Mouse (Mus musculus) cerebellum, postnatal 14 days (tissue): ENCODE measurements around the gene Kcnh1.

Experiments
- DNase-seq, 2 experiments: peaks; one replicate each; pipeline ENCODE4 v3.0.0; 2021; ENCODE audit warnings: mixed read lengths in 2 of 2

The Kcnh1 gene

GRCm38 (mm10) chr1:192190508-192191321 lies at the start of gene Kcnh1:
Gene Kcnh1 (plus strand): TSS chr1:192190774.
- DNase-seq = peak; percentile 92 to 94

DNA sequence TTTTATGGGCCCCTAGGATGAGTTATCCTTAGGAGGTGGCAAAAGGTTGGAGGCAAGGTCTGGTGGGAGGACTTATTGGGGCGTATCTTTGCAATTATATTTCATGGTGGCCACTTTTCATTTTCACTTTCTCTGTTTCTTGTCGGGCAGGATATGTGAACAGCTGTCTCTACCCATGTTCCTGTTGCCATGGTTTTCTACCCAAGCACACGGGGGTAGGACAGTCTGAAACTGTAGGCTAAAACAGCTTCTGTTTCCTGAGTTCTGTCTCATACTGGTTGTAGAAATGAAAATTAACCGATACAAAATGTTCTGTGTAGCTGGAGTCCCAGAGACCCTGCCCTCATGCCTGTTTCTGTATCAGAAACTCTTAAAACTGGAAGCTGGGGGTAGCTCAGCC lies 39.4 kb upstream of the Kcnh1 start:
- no peak for DNase-seq

GRCm38 (mm10) chr1:192171477-192171876 lies 19.1 kb upstream of the Kcnh1 start:
- no peak for DNase-seq

DNA sequence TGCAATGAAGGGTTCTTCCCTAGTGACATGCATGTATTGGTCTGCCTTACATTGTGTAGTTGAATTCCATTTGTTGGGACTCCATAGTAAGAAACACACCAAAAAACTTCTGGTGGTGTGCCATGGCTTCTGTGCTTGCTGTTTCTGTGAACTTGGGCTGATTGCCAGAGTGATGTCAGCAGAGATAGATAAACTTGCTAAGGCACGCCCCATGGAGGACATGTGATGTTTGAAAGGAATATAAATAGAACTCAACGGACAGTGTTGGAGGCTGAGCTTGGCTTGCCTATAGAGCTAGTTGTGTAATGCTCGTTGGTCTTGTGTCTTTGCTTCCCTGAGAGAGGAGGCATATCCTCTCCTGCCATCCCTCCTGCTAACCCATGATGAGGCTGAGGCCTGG lies 10.7 kb upstream of the Kcnh1 start:
- DNase-seq = no peak

DNA sequence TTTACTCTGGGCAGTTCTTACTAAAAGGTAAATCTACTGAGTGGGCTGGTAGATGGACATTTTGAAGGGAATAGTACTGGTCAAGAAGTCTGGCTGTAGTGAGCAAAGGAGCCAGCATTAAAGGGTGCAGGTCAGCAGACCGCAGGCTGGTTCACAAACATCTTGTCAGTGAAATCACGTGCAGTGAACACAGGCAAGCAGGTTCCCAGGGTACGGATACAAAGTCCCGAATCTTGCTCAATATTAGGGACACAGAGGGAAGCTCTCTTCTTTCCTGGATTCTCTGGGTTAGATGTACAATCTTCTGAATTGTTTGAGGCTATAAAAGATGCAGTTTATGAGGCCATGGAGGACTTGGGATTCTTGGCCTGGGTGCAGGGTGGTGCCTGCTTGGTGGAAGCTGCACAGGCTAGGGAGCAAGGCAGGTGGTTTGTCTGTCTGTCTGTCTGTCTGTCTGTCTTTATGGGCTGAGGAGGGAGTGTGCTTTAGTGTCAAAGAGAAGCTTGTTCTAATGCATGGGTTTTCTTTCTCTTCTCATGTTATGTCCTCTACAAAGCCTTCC lies 8.8 kb upstream of the Kcnh1 start:
- no peak for DNase-seq

DNA sequence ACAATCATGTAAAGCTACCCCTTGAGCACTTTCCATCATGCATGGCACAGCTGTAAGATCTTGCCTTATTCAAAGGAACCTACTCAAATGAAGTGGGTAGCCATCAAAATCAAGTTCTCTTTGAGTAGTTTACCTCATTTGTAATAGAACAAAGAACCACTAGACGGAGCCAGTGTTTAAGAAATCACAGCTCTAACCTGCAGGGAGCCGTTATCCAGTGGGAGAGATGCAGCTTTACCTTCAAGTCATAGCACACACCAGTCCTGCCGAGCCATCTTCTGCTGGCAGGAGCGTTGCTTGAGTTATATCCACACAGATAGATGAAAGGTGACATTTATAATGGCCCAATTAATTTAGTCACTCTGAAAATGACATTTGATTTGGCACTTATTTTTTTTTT lies 1.5 kb upstream of the Kcnh1 start:
- DNase-seq = peak; percentile 78 to 85

GRCm38 (mm10) chr1:192189771-192190170 lies 803 bp upstream of the Kcnh1 start:
- peak; percentile 54 to 72 for DNase-seq

DNA sequence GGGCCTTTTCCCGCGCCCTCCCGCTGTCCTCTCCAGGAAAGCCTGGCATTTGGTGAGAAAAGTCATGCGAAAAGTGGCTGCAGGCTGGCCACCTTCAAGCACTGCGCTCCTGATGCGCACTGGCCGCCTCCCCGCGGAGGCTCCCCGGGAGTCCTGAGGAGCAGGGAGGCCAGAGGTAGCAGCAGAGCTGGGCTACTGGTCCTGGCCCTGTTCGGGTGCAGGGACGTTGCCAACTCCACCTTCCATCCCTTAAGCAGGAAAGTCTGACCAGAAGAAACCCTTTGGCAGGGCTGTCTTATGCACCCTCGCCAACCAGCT lies 707 bp downstream of the Kcnh1 start:
- peak; percentile 62 to 71 for DNase-seq

GRCm38 (mm10) chr1:192191859-192192258 lies 1.3 kb downstream of the Kcnh1 start:
- peak; percentile 24 to 49 for DNase-seq

DNA sequence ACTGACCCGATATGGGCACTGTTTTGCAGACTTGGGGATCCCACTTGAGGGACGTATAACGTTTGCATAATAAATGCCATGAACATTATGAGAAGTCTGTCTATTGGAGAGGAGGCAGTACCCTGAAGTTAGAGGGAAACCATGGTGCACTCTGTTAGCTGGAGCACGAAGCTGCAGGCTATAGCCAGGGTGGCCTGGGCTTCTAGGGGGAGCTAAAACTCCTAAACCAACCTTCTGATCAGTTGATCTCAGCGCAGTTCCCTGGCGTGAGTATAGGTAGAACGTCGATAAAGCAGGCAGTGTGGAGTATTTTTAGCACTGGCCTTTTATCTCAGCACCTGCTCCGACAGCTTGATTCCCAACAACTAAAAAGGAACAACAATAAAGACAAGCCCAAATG lies 2.1 kb downstream of the Kcnh1 start:
- peak in 1 of 2 experiments; percentile 48 for DNase-seq

GRCm38 (mm10) chr1:192193656-192194055 lies 3.1 kb downstream of the Kcnh1 start:
- DNase-seq = peak; percentile 55 to 57

- DNase-seq = no peak
Observed at GRCm38 (mm10) chr1:192197495-192197894, 6.9 kb downstream of the Kcnh1 start.

DNA sequence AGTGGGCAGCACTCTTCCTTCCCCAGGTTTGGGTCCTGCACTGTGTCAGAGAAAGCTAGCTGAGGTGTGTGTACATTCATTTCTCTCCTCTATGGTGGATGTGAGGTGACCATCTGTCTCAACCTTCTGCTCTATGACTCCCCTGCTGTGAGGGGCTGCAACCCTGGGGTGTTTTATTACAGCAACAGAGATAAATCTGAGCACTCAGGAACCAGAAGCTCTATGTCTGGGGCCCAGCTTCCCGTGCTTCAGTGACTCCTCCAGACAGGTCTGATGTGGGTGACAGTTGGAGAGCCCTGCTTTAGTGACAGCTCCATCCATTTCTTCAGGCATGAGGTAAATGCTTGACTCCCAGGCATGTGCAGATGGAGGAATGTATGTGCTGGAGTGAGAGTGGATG lies 12.4 kb downstream of the Kcnh1 start:
- DNase-seq = peak; percentile 65 to 79

DNA sequence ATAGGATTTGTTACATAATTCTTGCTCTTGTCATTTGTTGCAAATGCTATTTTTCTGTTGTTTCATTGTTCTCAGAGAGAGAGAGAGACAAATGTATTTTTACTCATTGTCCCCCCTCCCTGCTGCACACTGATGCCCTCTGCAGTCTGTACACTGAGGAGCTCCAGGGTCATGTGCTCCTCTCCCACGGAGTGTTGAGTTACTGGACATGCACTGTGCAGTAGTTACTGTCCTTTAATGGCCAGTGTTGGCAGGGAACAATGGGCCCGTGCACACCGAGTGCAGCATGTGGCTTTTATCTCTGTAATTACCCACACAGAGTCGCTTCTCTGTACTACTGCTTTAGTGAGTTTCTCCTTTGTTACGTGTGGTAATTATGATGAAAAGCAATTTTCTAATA lies 17.4 kb downstream of the Kcnh1 start:
- DNase-seq = no peak

GRCm38 (mm10) chr1:192212448-192212847 lies 21.9 kb downstream of the Kcnh1 start:
- DNase-seq = no peak

- no peak for DNase-seq
Observed at GRCm38 (mm10) chr1:192214666-192215065, 24.1 kb downstream of the Kcnh1 start.

DNA sequence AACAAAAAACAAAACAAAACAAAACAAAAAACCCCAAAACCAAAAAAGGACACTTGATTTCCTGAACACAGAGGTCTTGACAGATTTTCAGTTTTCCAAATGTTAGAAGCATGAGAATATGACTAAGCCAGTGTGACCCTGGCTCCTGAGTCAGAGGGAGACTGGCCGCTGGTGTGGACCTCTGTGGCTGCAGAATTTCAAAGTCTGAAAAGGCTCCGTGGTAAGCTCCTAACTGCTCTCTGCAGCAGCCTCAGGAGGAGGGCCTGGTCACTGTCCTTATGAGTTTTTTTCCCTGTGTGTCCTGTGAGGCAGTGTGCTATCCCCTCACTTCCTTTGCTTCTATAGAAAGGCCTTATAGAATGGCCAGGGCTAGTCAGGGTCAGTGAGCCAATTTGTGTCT lies 29.6 kb downstream of the Kcnh1 start:
- DNase-seq = no peak

DNA sequence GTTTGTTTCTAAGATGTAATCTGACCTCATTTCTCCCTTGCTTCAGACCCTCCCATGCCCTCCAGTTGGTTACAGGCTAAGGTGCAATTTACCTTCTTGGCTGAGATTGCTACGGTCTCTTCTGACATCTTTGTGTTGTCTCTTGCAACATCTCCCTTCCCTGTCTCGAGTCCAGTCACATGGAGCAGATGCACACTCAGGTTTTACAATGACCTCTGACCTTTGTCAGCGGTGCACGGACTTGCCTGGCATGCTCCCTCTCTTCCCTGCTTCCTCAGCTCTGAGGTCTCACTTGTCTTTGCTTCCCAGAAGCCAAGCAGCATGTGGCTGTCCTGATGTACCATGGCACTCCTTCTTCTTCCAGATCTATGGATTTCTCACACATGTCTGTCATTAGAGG lies 33.6 kb downstream of the Kcnh1 start:
- no peak for DNase-seq

DNA sequence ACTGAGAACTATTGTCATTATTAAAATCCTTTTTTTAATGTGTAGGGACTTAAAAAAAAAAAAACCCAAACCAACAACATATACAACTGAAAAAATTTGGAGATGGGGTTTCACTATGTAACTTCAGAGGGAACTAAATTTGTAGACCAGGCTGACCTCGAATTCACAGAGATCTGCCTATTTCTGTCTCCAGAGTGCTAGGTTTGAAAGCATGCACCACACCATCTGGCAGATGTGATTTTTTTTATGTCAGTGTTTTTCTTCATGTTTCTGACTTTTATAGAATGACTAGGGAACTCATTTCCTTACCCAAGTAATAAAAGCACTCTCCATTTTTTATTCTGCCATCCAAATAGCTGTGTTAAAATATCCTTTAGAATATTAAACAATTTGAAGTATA lies 42.1 kb downstream of the Kcnh1 start:
- no peak for DNase-seq

DNA sequence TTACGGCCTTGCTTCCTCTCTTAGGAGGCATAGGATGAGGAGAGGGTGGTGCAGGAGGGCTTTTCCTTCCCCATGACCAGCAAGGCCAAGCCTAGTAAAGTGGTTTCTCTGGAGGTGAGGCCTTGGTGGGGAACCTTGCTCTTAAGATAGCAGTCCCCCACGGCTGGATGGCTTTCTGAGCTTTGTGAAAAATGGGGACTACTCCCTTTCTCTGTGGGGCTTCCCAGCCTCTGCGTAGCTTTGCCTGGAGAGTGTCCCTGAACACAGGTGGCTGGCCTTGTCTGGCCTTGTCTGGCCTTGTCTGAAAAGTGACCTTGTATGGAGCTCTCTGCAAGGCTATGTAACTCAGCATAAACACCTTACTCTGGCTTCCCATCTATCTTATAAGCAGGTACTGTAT lies 56.3 kb downstream of the Kcnh1 start:
- DNase-seq = no peak

DNA sequence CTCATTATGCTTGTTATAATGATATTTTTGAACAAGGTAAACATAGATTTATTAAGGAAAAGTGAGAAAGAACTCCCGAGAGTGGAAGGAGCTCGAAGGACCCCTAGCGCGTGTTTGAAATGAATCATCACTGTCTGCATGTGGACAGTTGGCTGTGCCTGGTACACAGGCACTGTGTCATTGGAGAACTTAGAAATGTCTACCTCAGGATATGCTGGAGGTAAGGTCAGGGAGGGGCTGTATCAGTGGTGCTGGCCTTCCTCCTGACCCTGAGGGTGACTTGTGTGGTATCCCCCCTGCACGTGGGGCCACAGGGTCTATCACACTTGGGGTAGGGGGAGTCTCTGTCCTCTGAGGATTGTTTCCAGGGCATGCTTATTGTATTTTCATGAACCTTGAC lies 68.6 kb downstream of the Kcnh1 start:
- DNase-seq = no peak

DNA sequence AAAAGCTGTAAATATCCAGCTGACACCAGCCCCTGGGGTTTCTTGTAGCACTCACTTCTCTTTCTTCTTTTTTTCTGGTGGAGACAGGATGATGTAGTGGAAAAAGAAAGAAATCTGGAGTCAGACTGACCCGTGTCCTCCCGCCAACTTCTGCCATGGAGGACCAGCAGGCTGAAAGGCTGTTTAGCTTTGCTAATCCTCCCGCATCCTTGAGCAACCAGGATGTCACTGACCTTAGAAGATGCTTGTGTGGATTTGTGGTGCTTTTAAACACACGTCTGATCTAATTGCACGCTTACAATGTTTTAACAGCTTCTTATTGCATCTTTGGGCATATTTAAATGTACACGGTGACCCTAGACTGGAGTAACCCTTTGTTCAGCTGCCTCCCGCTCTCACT lies 69.0 kb downstream of the Kcnh1 start:
- DNase-seq = no peak

DNA sequence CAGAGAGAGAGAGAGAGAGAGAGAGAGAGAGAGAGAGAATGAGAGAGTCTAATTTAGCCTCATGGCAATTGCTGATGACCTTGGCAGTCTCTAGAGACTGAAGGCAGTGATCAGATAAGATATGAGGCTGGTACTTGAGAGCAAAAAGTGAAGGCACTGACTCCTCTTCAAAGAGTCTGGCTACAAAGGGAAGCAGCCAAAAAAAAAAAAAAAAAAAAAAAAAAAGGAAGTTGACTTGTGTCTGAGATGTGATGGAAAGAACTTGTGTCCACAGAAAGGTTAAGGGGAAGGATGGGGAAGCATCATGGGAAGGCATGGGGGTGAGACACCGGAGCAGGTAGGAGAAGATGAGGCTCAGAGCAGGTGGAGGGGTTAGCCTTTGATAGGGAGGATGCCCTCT lies 75.1 kb downstream of the Kcnh1 start:
- no peak for DNase-seq

- no peak for DNase-seq
Observed at GRCm38 (mm10) chr1:192266956-192267355, 76.4 kb downstream of the Kcnh1 start.

DNA sequence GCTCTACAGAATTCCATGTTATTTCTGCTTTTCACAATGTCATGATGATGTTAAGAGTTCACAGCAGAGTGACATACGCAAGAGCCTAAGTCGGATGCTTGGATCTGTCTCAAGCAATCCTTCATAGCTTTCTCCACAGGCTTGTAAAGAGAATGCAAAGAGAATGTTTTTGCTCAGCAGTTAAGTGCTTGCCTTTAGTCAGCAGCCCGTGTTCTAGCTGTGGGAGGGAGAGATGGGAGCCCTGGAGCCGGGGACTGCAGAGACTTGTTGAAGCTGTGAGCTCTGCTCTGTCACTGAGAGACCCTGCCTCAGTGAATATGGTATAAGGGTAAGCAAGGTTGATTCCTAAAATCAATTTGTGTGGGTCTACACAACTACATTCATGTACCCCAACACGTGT lies 78.3 kb downstream of the Kcnh1 start:
- no peak for DNase-seq
